Mouse (Mus musculus): ENCODE data around the gene Aak1. TPM values are rescaled to one million over a fixed set of nuclear protein-coding genes. Genes with fewer than 3 reads are reported as not detected.

Gene Aak1
- total and polyA plus RNA-seq, 2 experiments, result 2.6 to 7.2 TPM

DNA sequence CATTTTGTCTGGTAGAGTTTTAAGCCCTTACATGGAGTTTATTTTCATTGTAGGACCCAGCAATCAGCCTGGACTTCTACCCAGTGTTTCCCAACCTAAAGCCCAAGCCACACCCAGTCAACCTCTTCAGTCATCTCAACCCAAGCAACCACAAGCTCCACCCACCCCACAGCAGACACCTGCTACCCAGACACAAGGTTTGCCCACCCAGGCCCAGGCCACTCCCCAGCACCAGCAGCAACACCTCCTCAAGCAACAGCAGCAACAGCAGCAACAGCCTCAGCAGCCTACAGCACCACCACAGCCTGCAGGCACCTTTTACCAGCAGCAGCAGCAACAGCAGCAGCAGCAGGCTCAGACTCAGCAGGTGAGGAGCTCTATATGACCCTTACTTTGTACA is 106.9 kb downstream of the Aak1 start:
- TF ChIP-seq CTCF (IDR thresholded peaks at IDR 0.05; ENCODE audit: low read depth, low read length) (no peak), POLR2A (IDR thresholded peaks at IDR 0.05; ENCODE audit: extremely low read depth, insufficient read depth, low read length) (no peak)
- Histone ChIP-seq H3K79me2 (ENCODE audit: control insufficient read depth, insufficient read depth, low read length) (no peaks in the 10 kb centered on the region), H3K9ac (ENCODE audit: low read depth, low read length) (no peak overlapping the region), H3K27me3 (ENCODE audit: control insufficient read depth, insufficient read depth, low read length) (no peaks in the 10 kb centered on the region), H3K4me3 (ENCODE audit: insufficient read depth, low read depth, low read length) (no peak overlapping the region), H3K27ac (replicated peaks; ENCODE audit: insufficient read depth, low read depth, low read length) (no peak overlapping the region), H3K36me3 (ENCODE audit: control insufficient read depth, insufficient read depth, low read length) (peaks cover 39% of the 10 kb centered on the region), H3K4me1 (ENCODE audit: control insufficient read depth, insufficient read depth, low read length) (no peaks in the 10 kb centered on the region)
- no peak for DNase-seq (ENCODE audit: extremely low read depth, low read depth, low spot score)

DNA sequence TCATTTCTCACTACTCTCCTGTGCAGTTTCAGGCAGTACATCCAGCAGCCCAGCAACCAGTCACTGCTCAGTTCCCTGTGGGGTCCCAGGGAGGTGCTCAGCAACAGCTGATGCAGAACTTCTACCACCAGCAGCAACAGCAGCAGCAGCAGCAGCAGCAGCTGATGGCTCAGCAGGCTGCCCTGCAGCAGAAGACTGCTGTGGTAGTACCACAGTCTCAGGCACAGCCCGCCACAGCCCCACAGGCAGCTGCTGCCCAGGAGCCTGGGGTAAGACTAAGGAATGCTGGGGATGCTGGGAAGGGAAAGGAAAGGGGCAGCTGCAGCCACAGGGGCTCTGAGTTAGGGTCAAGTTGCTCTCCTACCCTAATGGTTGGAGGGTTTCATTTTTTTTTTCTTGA is 109.7 kb downstream of the Aak1 start:
- Histone ChIP-seq H3K27ac (replicated peaks; ENCODE audit: insufficient read depth, low read depth, low read length) (no peak overlapping the region), H3K36me3 (ENCODE audit: control insufficient read depth, insufficient read depth, low read length) (peaks cover 48% of the 10 kb centered on the region), H3K27me3 (ENCODE audit: control insufficient read depth, insufficient read depth, low read length) (no peaks in the 10 kb centered on the region), H3K9ac (ENCODE audit: low read depth, low read length) (no peak overlapping the region), H3K4me3 (ENCODE audit: insufficient read depth, low read depth, low read length) (no peak overlapping the region), H3K4me1 (ENCODE audit: control insufficient read depth, insufficient read depth, low read length) (no peaks in the 10 kb centered on the region), H3K79me2 (ENCODE audit: control insufficient read depth, insufficient read depth, low read length) (no peaks in the 10 kb centered on the region)
- TF ChIP-seq POLR2A (IDR thresholded peaks at IDR 0.05; ENCODE audit: extremely low read depth, insufficient read depth, low read length) (no peak), CTCF (IDR thresholded peaks at IDR 0.05; ENCODE audit: low read depth, low read length) (no peak)
- no peak for DNase-seq (ENCODE audit: extremely low read depth, low read depth, low spot score)
- WGBS, result 100% methylated on average over 1 of the region's 1 CpGs

DNA sequence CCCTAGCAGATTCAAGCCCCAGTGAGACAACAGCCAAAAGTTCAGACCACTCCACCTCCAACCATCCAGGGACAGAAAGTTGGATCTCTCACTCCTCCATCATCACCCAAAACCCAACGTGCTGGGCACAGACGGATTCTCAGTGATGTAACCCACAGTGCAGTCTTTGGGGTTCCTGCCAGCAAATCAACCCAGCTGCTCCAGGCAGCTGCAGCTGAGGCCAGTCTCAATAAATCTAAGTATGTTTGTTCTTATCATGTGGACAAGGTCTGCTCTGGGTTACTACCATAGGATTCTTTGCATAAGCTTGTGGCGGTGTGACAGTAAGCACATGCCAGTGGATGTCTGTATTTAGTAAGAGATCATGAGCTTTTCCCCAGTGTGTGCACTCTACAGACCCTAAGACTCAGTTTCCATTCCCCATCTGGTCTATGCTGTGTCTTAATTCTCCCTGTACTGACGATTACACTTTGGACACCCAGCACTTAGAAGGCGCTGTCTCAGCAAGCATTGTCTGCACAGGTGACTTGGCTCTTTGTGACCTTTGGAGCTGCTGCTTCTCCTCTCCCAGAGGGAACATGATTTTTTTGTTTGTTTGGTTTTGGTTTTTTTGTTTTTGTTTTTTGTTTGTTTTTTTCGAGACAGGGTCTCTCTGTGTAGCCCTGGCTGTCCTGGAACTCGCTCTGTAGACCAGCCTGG is 114.8 kb downstream of the Aak1 start:
- no peak overlapping the region for H3K4me3 ChIP-seq (ENCODE audit: insufficient read depth, low read depth, low read length)
- H3K4me1 ChIP-seq (ENCODE audit: control insufficient read depth, insufficient read depth, low read length), result no peaks in the 10 kb centered on the region
- 89% methylated on average over 7 of the region's 7 CpGs for WGBS
- H3K27ac ChIP-seq (replicated peaks; ENCODE audit: insufficient read depth, low read depth, low read length), result no peak overlapping the region
- H3K9ac ChIP-seq (ENCODE audit: low read depth, low read length), result no peak overlapping the region
- TF ChIP-seq POLR2A (IDR thresholded peaks at IDR 0.05; ENCODE audit: extremely low read depth, insufficient read depth, low read length), result no peak
- no peak for TF ChIP-seq CTCF (IDR thresholded peaks at IDR 0.05; ENCODE audit: low read depth, low read length)
- DNase-seq (ENCODE audit: extremely low read depth, low read depth, low spot score), result no peak
- peaks cover 65% of the 10 kb centered on the region for H3K36me3 ChIP-seq (ENCODE audit: control insufficient read depth, insufficient read depth, low read length)
- no peaks in the 10 kb centered on the region for H3K79me2 ChIP-seq (ENCODE audit: control insufficient read depth, insufficient read depth, low read length)
- no peaks in the 10 kb centered on the region for H3K27me3 ChIP-seq (ENCODE audit: control insufficient read depth, insufficient read depth, low read length)

DNA sequence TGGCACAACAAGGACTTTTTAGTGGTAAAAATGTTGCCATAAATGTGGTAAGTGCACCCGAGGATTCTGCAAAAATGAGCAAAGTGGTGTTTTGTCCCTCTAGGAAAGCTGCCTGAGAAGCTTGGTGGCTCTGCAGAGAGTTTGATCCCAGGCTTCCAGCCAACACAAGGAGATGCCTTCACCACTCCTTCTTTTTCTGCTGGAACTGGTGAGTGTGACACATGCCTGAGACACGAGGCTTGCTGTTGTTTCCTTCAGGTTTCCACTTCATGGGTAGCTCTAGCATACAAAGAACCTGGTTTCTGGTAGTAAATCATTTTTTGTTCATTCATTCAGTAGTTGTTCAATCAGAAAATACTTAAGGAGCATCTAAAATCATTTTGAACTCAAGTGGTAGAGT is 117.8 kb downstream of the Aak1 start:
- Histone ChIP-seq H3K79me2 (ENCODE audit: control insufficient read depth, insufficient read depth, low read length) (no peaks in the 10 kb centered on the region), H3K36me3 (ENCODE audit: control insufficient read depth, insufficient read depth, low read length) (peaks cover 50% of the 10 kb centered on the region)
- WGBS, result 87% methylated on average over 2 of the region's 2 CpGs

DNA sequence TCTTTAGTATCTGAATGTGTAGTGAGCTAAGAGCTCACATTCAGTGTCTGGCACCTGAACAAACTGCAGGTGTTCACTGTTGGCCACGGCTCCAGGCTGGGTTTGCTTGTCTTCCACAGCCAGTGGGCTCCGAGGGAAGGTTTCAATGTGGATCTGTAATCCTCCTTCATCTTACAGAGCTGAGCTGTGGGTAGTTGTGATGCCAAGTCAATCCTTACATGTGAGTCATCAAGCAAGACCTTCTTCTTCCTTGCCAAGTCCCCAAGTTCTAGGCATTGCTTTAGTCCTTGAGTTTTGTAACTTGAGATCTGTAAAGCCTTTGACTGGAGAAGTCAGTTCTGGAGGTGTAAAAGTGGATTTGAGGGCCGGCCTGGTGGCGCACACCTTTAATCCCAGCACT is 124.6 kb downstream of the Aak1 start:
- 97% methylated on average over 4 of the region's 4 CpGs for WGBS

More for the DNA sequence above, 117.8 kb downstream of the Aak1 start:
- no peak for DNase-seq (ENCODE audit: extremely low read depth, low read depth, low spot score)
- no peak overlapping the region for H3K27ac ChIP-seq (replicated peaks; ENCODE audit: insufficient read depth, low read depth, low read length)
- H3K9ac ChIP-seq (ENCODE audit: low read depth, low read length), result no peak overlapping the region
- no peak overlapping the region for H3K4me3 ChIP-seq (ENCODE audit: insufficient read depth, low read depth, low read length)
- TF ChIP-seq CTCF (IDR thresholded peaks at IDR 0.05; ENCODE audit: low read depth, low read length), result no peak
- no peak for TF ChIP-seq POLR2A (IDR thresholded peaks at IDR 0.05; ENCODE audit: extremely low read depth, insufficient read depth, low read length)
- H3K4me1 ChIP-seq (ENCODE audit: control insufficient read depth, insufficient read depth, low read length), result no peaks in the 10 kb centered on the region
- no peaks in the 10 kb centered on the region for H3K27me3 ChIP-seq (ENCODE audit: control insufficient read depth, insufficient read depth, low read length)

DNA sequence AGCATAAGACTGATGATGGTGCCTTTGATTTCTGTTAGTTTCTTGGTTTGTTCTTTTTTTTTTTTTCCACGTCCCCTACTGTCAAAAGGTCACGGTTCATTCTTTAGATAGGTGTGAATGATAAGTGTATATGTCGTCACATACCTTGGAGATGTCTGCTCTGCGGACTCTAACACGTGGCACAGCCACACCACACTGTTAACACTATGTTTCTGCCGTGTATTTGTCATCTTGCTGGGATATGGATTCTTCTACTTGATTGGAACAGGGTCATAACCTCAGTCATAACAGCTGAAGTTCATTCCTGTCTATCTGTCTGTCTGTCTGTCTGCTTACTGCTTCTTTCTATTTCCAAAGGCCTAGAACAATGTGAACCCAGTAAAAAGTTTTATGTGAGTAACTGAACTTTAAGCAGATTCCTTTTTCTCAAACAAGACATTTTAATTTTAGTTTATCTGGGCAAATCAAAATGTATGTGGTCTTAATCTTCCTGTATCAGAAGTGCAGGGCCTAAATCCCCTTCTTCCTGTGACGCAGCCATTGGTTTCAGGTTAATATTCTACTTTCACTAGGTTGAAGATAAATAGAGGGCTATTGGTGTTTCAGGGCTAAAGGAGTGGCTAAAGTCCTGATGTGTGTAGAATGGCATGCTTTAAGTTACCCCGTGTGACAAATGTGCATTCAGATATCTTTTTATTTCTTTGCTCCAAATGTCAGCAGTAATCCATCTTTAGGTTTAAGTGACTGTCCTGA is 129.0 kb downstream of the Aak1 start:
- H3K9ac ChIP-seq (ENCODE audit: low read depth, low read length), result no peak overlapping the region
- DNase-seq (ENCODE audit: extremely low read depth, low read depth, low spot score), result peak; percentile 21
- 50% methylated on average over 8 of the region's 8 CpGs for WGBS
- peaks cover 18% of the 10 kb centered on the region for H3K36me3 ChIP-seq (ENCODE audit: control insufficient read depth, insufficient read depth, low read length)
- H3K79me2 ChIP-seq (ENCODE audit: control insufficient read depth, insufficient read depth, low read length), result no peaks in the 10 kb centered on the region
- no peaks in the 10 kb centered on the region for H3K4me1 ChIP-seq (ENCODE audit: control insufficient read depth, insufficient read depth, low read length)
- H3K4me3 ChIP-seq (ENCODE audit: insufficient read depth, low read depth, low read length), result no peak overlapping the region
- no peaks in the 10 kb centered on the region for H3K27me3 ChIP-seq (ENCODE audit: control insufficient read depth, insufficient read depth, low read length)
- no peak overlapping the region for H3K27ac ChIP-seq (replicated peaks; ENCODE audit: insufficient read depth, low read depth, low read length)
- no peak for TF ChIP-seq CTCF (IDR thresholded peaks at IDR 0.05; ENCODE audit: low read depth, low read length)
- no peak for TF ChIP-seq POLR2A (IDR thresholded peaks at IDR 0.05; ENCODE audit: extremely low read depth, insufficient read depth, low read length)

More for the DNA sequence above, 124.6 kb downstream of the Aak1 start:
- H3K27me3 ChIP-seq (ENCODE audit: control insufficient read depth, insufficient read depth, low read length), result no peaks in the 10 kb centered on the region
- H3K79me2 ChIP-seq (ENCODE audit: control insufficient read depth, insufficient read depth, low read length), result no peaks in the 10 kb centered on the region
- no peak overlapping the region for H3K4me3 ChIP-seq (ENCODE audit: insufficient read depth, low read depth, low read length)
- H3K9ac ChIP-seq (ENCODE audit: low read depth, low read length), result no peak overlapping the region
- DNase-seq (ENCODE audit: extremely low read depth, low read depth, low spot score), result no peak
- H3K27ac ChIP-seq (replicated peaks; ENCODE audit: insufficient read depth, low read depth, low read length), result no peak overlapping the region
- no peaks in the 10 kb centered on the region for H3K4me1 ChIP-seq (ENCODE audit: control insufficient read depth, insufficient read depth, low read length)
- TF ChIP-seq POLR2A (IDR thresholded peaks at IDR 0.05; ENCODE audit: extremely low read depth, insufficient read depth, low read length) (no peak), CTCF (IDR thresholded peaks at IDR 0.05; ENCODE audit: low read depth, low read length) (no peak)
- peaks cover 17% of the 10 kb centered on the region for H3K36me3 ChIP-seq (ENCODE audit: control insufficient read depth, insufficient read depth, low read length)
